Mouse (Mus musculus): ENCODE measurements around the gene Borcs6.
A peak's percentile ranks its signal among the peaks of the same experiment; 100 is the strongest.

Gene Borcs6

GRCm38 (mm10) chr11:69102403-69102725 lies 42.8 kb downstream of the Borcs6 start:
- DNase-seq (ENCODE audit: low spot score in 2 of 2): no peak

GRCm38 (mm10) chr11:69103121-69103520 lies 43.6 kb downstream of the Borcs6 start:
- DNase-seq (ENCODE audit: low spot score in 2 of 2): peak; percentile 3 to 8

- peak; percentile 8 to 9 for DNase-seq (ENCODE audit: low spot score in 2 of 2)
These were observed 44.3 kb downstream of the Borcs6 start for GRCm38 (mm10) chr11:69103531-69104435.

- no peak for DNase-seq (ENCODE audit: low spot score in 2 of 2)
These were observed 45.0 kb downstream of the Borcs6 start for GRCm38 (mm10) chr11:69104487-69104886.

- no peak for DNase-seq (ENCODE audit: low spot score in 2 of 2)
These were observed 45.7 kb downstream of the Borcs6 start for GRCm38 (mm10) chr11:69105227-69105626.

- DNase-seq (ENCODE audit: low spot score in 2 of 2): no peak
These were observed 46.3 kb downstream of the Borcs6 start for GRCm38 (mm10) chr11:69105796-69106195.

GRCm38 (mm10) chr11:69106299-69106698 lies 46.8 kb downstream of the Borcs6 start:
- no peak for DNase-seq (ENCODE audit: low spot score in 2 of 2)

- DNase-seq (ENCODE audit: low spot score in 2 of 2): no peak
These were observed 47.3 kb downstream of the Borcs6 start for GRCm38 (mm10) chr11:69106842-69107241.

GRCm38 (mm10) chr11:69107676-69108075 lies 48.2 kb downstream of the Borcs6 start:
- DNase-seq (ENCODE audit: low spot score in 2 of 2): no peak

GRCm38 (mm10) chr11:69108223-69108622 lies 48.7 kb downstream of the Borcs6 start:
- no peak for DNase-seq (ENCODE audit: low spot score in 2 of 2)

- no peak for DNase-seq (ENCODE audit: low spot score in 2 of 2)
These were observed 49.7 kb downstream of the Borcs6 start for GRCm38 (mm10) chr11:69109032-69109900.

GRCm38 (mm10) chr11:69110319-69111046 lies 51.0 kb downstream of the Borcs6 start:
- DNase-seq (ENCODE audit: low spot score in 2 of 2): peak in 1 of 2 experiments; percentile 92

Data from frontal cortex, postnatal 10 days (tissue).